Mouse (Mus musculus): ENCODE measurements around the gene Rgs9. TPM values are rescaled to one million over a fixed set of nuclear protein-coding genes. Genes with fewer than 3 reads are reported as not detected.

The Rgs9 gene
- polyA plus RNA-seq, 1 experiment from 2014 or later, result 0.03 TPM

DNA sequence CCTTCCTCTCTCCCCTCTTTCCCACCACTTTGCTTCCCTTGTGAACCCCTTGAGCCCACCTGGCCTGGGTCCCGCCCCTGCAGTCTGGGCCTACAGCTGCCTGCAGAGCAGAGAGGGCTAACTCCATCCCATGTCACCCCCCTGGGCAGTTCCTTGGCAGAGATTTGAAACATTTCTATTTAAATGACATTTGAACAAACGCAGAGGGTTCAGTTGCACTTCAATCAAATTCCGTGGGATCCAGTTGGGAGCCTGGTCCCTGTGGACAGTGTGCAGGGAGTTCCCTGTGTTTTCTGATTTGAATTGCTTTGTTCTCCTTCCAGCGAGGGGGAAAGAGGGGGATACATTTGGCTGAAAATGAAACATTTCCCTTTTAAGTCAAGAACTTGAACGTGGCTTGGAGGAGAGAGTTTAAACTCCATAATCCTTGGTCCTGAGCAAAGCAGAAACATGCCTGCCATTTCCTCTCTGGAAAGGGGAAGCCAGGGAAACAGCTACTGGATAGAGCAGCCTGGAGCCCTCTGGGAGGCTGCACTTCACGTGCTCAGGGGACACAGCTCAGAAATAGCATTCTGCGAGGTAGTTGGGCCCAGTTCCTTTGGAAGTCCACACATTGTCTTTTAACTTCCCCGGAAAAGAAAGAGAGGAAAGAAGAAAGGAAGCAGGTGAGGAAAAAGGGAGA, 98.2 kb downstream of the Rgs9 start:
- no peak overlapping the region for H3K9ac ChIP-seq
- 29% methylated on average over 8 of the region's 8 CpGs for WGBS (ENCODE audit: insufficient replicate concordance)
- H3K4me3 ChIP-seq (replicated peaks), result no peak overlapping the region
- H3K9me3 ChIP-seq (replicated peaks), result no peaks in the 10 kb centered on the region
- no peaks in the 10 kb centered on the region for H3K4me1 ChIP-seq (replicated peaks)
- no peak overlapping the region for H3K4me2 ChIP-seq
- no peaks in the 10 kb centered on the region for H3K27me3 ChIP-seq
- no peak overlapping the region for H3K27ac ChIP-seq (replicated peaks)
- no peaks in the 10 kb centered on the region for H3K36me3 ChIP-seq (replicated peaks)
- no peak for ATAC-seq (ENCODE audit: insufficient read depth)

DNA sequence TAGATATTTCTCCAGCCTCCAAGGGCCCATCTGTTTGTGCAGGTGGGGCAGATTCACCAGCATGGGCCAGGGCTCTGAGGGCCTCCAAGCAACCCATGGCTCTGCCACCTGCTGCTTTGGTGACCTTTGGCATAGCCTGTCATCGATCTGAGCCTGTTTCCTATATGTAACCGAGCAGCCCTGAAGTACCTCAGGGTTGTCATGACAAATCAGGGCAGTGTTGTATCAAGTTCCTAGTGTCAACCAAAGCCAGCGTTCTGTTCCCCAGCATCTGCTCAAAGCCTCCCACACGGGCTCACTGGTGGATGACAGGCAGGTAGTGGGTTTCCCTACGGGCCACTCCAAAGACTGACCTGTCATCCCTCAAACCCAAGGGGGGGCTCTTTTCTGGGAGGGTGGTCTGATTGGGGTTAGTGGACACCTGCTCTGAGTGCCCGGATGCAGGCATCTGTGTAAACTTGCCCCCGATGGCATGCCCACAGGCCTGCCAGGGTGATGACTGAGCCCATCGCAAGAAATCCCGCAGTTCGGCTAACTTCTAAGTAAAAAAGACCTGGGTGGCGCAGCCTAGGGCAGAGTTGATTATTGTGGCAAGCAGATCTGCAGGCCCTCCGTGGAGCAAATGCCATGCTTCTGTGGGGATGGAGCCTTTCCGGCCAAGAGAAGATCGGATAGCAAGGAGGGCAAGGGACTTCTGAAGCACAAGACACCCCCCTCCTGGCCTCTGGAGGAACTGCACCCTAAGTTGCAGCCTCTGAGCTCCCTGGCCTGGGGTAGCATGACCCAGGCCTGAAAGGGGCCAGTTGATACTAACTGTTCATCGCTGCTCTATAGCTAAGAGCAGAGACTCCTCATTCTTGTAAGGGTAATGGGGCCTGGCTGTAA, 105.0 kb downstream of the Rgs9 start:
- Histone ChIP-seq H3K9ac (no peak overlapping the region), H3K36me3 (replicated peaks) (no peaks in the 10 kb centered on the region), H3K4me3 (replicated peaks) (no peak overlapping the region), H3K4me2 (no peak overlapping the region), H3K9me3 (replicated peaks) (no peaks in the 10 kb centered on the region), H3K27ac (replicated peaks) (no peak overlapping the region), H3K27me3 (no peaks in the 10 kb centered on the region), H3K4me1 (replicated peaks) (no peaks in the 10 kb centered on the region)
- WGBS (ENCODE audit: insufficient replicate concordance), result 42% methylated on average over 15 of the region's 15 CpGs
- ATAC-seq (ENCODE audit: insufficient read depth), result no peak

DNA sequence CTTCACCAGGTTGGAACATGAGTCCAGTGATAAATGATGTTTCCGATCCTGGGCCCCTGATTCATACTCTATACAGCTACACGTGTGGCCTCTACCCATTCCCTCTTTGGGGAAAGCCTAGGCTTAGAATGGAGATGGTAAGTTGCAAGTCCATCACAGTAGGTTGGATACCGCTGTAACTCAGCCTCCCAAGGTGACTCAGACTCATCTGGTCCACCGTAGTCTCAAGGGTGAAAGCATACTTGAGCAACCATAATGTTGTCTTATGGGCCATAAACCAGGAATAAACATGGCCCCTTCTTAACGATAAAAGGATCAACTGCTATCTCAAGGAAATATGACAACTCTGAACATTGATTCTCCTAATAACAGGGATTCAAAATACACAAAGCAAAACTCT, 109.7 kb downstream of the Rgs9 start:
- no peak for ATAC-seq (ENCODE audit: insufficient read depth)
- Histone ChIP-seq H3K9me3 (replicated peaks) (no peaks in the 10 kb centered on the region), H3K4me2 (no peak overlapping the region), H3K4me3 (replicated peaks) (no peak overlapping the region), H3K36me3 (replicated peaks) (no peaks in the 10 kb centered on the region), H3K27ac (replicated peaks) (no peak overlapping the region), H3K9ac (no peak overlapping the region), H3K4me1 (replicated peaks) (no peaks in the 10 kb centered on the region), H3K27me3 (no peaks in the 10 kb centered on the region)
- 64% methylated on average over 5 of the region's 5 CpGs for WGBS (ENCODE audit: insufficient replicate concordance)

DNA sequence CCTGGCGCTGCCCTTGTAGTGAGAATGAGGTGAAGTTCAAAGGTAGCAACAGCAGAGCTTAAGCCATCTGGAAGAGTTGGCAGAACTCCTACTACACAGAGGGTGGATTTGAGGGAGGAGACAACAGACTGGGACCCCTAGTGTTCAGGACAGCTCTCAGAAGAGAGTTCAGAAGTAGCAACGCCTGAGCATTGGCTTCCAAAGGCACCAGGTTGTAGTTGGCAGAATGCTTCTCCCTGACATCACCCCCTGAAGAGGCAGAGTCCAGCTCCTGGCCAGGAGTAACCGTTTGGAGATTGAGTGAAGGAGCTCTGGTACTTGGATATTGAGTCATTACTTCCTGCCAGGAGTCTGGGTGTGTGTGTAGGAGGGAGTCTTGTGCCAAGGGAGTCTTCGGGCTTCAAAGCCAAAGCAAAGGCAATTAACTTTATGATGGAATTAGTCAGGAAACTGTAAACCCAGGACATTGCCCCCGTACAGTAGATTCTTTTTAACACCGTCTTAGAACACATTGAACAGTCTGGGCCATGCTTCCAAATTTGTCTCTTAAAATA, 110.2 kb downstream of the Rgs9 start:
- Histone ChIP-seq H3K27me3 (no peaks in the 10 kb centered on the region), H3K4me2 (no peak overlapping the region), H3K36me3 (replicated peaks) (no peaks in the 10 kb centered on the region), H3K9ac (no peak overlapping the region), H3K4me3 (replicated peaks) (no peak overlapping the region), H3K4me1 (replicated peaks) (no peaks in the 10 kb centered on the region), H3K27ac (replicated peaks) (no peak overlapping the region), H3K9me3 (replicated peaks) (no peaks in the 10 kb centered on the region)
- WGBS (ENCODE audit: insufficient replicate concordance), result 47% methylated on average over 6 of the region's 6 CpGs
- ATAC-seq (ENCODE audit: insufficient read depth), result no peak

DNA sequence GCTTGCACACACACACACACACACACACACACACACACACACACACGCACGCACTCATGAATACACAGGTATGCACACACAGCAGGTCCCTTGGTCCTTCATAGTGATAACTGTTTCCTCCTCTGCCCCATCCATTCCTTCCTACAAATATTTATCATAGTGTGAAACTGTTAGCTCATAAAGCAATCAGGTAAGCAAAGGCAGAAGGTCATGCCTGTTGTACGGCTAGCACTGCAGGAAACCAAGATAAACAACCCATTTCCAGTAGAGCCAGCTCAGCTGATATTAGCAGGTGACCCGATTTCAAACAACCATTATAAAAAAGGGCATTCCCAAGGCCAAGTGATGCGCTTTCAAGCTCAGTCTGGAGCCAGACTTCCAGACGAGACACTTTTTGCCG, 116.8 kb downstream of the Rgs9 start:
- Histone ChIP-seq H3K4me1 (replicated peaks) (no peaks in the 10 kb centered on the region), H3K9me3 (replicated peaks) (no peaks in the 10 kb centered on the region), H3K4me3 (replicated peaks) (no peak overlapping the region), H3K27me3 (no peaks in the 10 kb centered on the region), H3K9ac (no peak overlapping the region), H3K27ac (replicated peaks) (no peak overlapping the region), H3K4me2 (no peak overlapping the region), H3K36me3 (replicated peaks) (no peaks in the 10 kb centered on the region)
- no peak for ATAC-seq (ENCODE audit: insufficient read depth)
- WGBS (ENCODE audit: insufficient replicate concordance), result 56% methylated on average over 7 of the region's 7 CpGs

DNA sequence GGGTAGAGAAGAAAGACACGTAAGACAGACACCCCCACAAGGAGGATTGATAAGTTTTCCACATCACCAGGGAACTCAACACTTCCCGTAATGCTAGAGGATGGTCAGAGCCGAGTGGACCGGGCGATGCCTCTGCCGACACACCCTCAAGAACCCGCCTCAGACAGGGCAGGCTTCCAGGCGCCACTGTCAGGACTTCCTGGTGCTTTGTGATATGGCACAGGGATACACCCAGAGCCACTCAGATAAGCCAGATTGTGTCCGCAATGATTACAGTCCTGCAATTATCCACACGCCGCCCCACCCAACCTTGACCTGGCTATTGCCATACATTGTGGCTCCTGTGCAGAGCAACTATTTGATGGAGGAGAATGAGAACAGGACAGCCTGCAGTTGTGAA, 117.6 kb downstream of the Rgs9 start:
- H3K36me3 ChIP-seq (replicated peaks), result no peaks in the 10 kb centered on the region
- WGBS (ENCODE audit: insufficient replicate concordance), result 62% methylated on average over 11 of the region's 11 CpGs
- H3K4me1 ChIP-seq (replicated peaks), result no peaks in the 10 kb centered on the region
- ATAC-seq (ENCODE audit: insufficient read depth), result no peak
- no peaks in the 10 kb centered on the region for H3K9me3 ChIP-seq (replicated peaks)
- no peak overlapping the region for H3K4me2 ChIP-seq
- no peak overlapping the region for H3K9ac ChIP-seq
- no peak overlapping the region for H3K27ac ChIP-seq (replicated peaks)
- no peaks in the 10 kb centered on the region for H3K27me3 ChIP-seq
- no peak overlapping the region for H3K4me3 ChIP-seq (replicated peaks)

DNA sequence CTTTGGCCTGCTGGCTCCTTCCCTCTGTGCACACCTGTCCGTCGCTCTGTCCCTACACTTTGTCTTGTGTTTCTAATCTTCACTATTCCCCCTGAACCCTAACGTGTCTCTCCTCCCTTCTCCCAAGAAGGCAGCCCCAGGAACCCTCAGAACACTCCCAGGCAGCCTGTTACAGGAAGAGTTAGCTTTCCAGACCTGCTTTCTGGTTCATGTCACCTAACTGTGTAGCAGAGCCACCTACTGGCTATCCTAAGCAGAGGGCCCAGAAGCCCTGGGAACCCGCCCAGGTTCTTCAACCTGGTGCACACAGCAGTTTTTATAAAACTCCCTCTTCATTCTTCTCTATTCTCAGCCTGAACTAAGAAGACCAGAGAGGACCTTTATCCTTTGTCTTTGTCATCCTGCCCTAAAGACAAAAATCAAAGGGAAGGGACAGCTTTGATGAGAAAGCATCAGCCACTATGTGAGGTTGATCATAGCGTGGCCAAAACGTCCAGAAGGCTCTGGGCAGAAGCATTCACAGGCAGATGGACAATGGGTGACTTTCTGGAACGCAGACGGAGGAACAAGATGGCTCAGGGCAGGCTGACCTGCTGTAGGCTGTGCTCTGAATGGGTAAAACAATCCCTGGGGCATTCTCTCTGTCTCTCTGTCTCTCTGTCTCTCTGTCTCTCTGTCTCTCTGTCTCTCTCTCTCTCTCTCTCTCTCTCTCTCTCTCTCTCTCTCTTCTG, 119.0 kb downstream of the Rgs9 start:
- H3K9ac ChIP-seq, result no peak overlapping the region
- no peak for ATAC-seq (ENCODE audit: insufficient read depth)
- H3K9me3 ChIP-seq (replicated peaks), result no peaks in the 10 kb centered on the region
- H3K4me3 ChIP-seq (replicated peaks), result no peak overlapping the region
- no peak overlapping the region for H3K4me2 ChIP-seq
- no peaks in the 10 kb centered on the region for H3K4me1 ChIP-seq (replicated peaks)
- H3K36me3 ChIP-seq (replicated peaks), result no peaks in the 10 kb centered on the region
- H3K27me3 ChIP-seq, result no peaks in the 10 kb centered on the region
- no peak overlapping the region for H3K27ac ChIP-seq (replicated peaks)
- WGBS (ENCODE audit: insufficient replicate concordance), result 40% methylated on average over 8 of the region's 8 CpGs

DNA sequence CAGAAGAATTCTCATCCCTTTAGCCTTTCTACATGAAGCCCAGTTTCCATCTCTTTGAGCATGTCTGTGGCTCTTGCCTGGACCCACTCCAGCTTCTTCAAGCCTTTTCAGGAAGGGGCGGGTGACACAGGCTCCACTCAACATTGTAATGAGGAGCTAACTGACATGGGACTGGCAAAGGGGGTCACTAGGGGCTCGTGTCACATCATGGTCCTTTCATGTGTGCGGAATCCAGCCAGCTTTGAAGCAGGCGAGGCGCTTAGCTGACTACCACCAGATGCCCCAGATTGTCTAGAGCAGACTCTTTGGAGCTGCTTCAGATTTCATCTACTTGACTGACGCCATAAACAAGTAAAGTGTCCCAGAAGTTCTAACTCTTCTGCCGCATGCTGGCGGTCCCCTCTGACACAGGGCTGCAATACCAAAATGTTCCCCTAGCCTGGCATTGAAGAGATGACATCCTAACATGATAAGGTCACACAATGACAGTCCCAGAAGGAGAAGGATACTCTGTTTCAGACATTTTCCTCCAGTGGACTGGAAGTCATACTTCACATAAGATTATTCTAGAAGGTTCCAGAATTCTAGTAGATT, 122.5 kb downstream of the Rgs9 start:
- no peak overlapping the region for H3K9ac ChIP-seq
- 0 out of 2 replicates have a peak, but pooled peaks cover 4% of the 10 kb centered on the region for H3K9me3 ChIP-seq (replicated peaks)
- no peak overlapping the region for H3K27ac ChIP-seq (replicated peaks)
- H3K4me3 ChIP-seq (replicated peaks), result no peak overlapping the region
- 72% methylated on average over 8 of the region's 8 CpGs for WGBS (ENCODE audit: insufficient replicate concordance)
- no peaks in the 10 kb centered on the region for H3K27me3 ChIP-seq
- no peak overlapping the region for H3K4me2 ChIP-seq
- no peak for ATAC-seq (ENCODE audit: insufficient read depth)
- H3K36me3 ChIP-seq (replicated peaks), result no peaks in the 10 kb centered on the region
- no peaks in the 10 kb centered on the region for H3K4me1 ChIP-seq (replicated peaks)

Other genes starting within 250 kb of the Rgs9 start
- not detected in 2 replicates for gene E030025P04Rik, start 153.8 kb downstream of the Rgs9 start, polyA plus RNA-seq (2015; fragmentation: Nextera tagmentation; extraction: Ambion mirVana)
- 13.3 and 14.7 TPM in 2 replicates for gene Gna13, start 64.7 kb upstream of the Rgs9 start, polyA plus RNA-seq (2015; fragmentation: Nextera tagmentation; extraction: Ambion mirVana)
- gene 9930022D16Rik, start 115.8 kb upstream of the Rgs9 start, polyA plus RNA-seq (2015; fragmentation: Nextera tagmentation; extraction: Ambion mirVana), result not detected in 2 replicates
- 10.8 and 11.1 TPM in 2 replicates for gene Amz2, start 127.8 kb upstream of the Rgs9 start, polyA plus RNA-seq (2015; fragmentation: Nextera tagmentation; extraction: Ambion mirVana)
- 3.4 and 3.7 TPM in 2 replicates for gene Arsg, start 175.2 kb upstream of the Rgs9 start, polyA plus RNA-seq (2015; fragmentation: Nextera tagmentation; extraction: Ambion mirVana)
- 38.9 and 39.1 TPM in 2 replicates for gene Slc16a6, start 175.5 kb upstream of the Rgs9 start, polyA plus RNA-seq (2015; fragmentation: Nextera tagmentation; extraction: Ambion mirVana)